Mouse (Mus musculus): ENCODE results near the gene Rgs1. TPM values are rescaled to one million over a fixed set of nuclear protein-coding genes. Genes with fewer than 3 reads are reported as not detected.

Gene Rgs1
- not detected in 2 replicates for polyA plus RNA-seq (2015; fragmentation: Nextera tagmentation; extraction: Ambion mirVana)

DNA sequence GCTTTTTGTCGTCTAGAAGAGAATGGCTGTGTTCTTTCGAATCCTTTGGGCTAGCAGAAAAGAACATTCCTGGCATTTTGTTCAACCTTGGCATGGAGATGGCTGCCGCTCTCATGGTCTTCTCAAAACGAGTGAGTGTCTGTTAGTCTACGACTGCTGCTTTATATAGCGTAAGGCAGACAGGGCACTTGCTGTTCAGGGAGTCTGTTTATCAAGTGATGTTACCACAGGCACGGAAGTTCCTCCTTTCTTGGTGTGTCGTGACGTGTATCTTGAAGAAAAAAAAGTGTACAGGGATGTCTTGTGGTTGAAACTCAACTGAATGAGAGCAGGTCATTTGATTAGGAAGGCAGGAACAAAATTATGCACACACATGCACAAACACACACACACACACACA lies at the start of gene Rgs1:
Rgs1 (minus strand) TSS at position 320 of the 400 bp plus-strand sequence.
- Histone ChIP-seq H3K9me3 (replicated peaks; ENCODE audit: control insufficient read depth, low read length, poor library complexity, severe bottlenecking) (no peaks in the 10 kb centered on the region), H3K4me3 (ENCODE audit: low read depth, low read length) (no peak within 1 kb of the TSS), H3K9ac (ENCODE audit: low read depth, low read length) (no peak within 1 kb of the TSS), H3K4me1 (ENCODE audit: control insufficient read depth, insufficient read depth, low read length) (no peaks in the 10 kb centered on the region), H3K4me2 (ENCODE audit: low read length) (no peak within 1 kb of the TSS), H3K27ac (ENCODE audit: low read length) (no peak within 1 kb of the TSS), H3K36me3 (ENCODE audit: control insufficient read depth, insufficient read depth, low read length) (no peaks in the 10 kb centered on the region), H3K27me3 (ENCODE audit: control insufficient read depth, insufficient read depth, low read depth, low read length) (no peaks in the 10 kb centered on the region)
- ATAC-seq, result no peak
- 84% methylated on average over 9 of the region's 9 CpGs for WGBS

DNA sequence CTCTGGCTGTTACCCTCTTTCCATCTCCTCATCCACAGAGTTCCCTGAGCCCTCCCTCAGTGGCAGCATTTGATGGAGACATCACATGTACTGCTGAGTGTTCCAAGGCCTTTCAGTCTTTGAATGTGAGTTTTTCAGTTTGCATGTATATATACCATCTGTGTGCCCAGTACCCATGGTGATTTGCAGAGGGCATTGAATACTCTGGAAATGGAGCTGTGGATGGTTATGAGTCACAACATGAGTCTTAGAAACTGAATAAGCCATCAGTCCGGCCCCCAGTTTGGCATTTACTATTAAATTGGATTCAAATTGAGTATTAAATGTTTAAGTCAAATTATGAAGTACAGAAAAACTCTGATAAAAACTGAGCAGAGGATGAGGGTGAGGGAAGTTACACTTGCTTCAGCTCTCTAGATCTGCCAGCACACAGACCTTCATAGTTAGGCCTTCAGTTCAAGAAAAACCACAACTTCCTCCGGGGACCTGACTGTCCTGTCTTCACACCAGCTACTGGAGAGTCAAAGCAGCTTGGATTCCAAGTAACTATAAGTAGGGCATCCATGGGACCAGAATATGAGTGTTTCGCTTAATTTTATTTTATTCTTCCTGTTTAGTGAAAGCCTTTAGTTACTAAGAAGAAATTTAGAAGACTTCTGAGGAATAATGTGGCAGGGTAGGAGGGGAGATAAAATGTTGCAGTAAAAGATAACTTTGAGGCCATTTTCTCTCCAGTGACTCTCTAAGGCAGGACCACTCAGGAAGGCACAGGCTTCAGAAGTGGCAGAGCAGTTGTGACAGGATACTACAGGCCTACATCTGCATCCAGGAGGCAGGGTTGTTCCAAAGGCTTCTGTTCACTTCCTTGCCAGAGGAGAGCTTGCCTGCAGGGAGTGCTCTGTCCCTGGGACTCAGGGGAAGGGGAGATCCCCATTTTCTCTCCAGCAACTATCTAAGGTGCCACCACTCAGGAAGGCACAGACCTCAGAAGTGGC lies 34.3 kb upstream of the Rgs1 start:
- H3K4me1 ChIP-seq (ENCODE audit: control insufficient read depth, insufficient read depth, low read length), result no peaks in the 10 kb centered on the region

DNA sequence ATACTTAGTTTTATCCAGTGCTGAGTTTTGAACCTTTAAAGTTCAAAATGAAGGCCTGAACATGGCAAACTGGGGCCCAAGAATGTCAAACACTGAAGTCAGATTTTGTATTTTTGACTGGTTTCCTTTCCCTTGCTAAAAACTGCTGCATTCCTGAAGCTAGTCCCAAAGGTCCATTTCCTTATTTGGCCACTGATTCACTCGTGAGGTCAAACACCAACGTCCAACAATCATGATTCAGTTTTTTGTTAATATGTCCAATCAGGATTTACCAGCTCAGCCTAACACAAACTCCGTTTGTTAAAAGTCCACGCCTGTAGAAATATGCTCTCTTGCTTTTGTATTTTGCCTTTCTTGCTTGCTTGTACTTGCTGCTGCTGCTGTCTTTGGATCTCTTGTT lies 31.0 kb upstream of the Rgs1 start:
- no peak overlapping the region for H3K27ac ChIP-seq (ENCODE audit: low read length)
- H3K4me2 ChIP-seq (ENCODE audit: low read length), result no peak overlapping the region
- H3K4me3 ChIP-seq (ENCODE audit: low read depth, low read length), result no peak overlapping the region
- H3K27me3 ChIP-seq (ENCODE audit: control insufficient read depth, insufficient read depth, low read depth, low read length), result no peaks in the 10 kb centered on the region
- ATAC-seq, result no peak
- no peaks in the 10 kb centered on the region for H3K4me1 ChIP-seq (ENCODE audit: control insufficient read depth, insufficient read depth, low read length)
- no peak overlapping the region for H3K9ac ChIP-seq (ENCODE audit: low read depth, low read length)
- no peaks in the 10 kb centered on the region for H3K36me3 ChIP-seq (ENCODE audit: control insufficient read depth, insufficient read depth, low read length)
- WGBS, result 92% methylated on average over 4 of the region's 4 CpGs
- H3K9me3 ChIP-seq (replicated peaks; ENCODE audit: control insufficient read depth, low read length, poor library complexity, severe bottlenecking), result peaks cover 5% of the 10 kb centered on the region; the same call in 1 of the 2 replicates

More for the DNA sequence above, 34.3 kb upstream of the Rgs1 start:
- no peak overlapping the region for H3K4me2 ChIP-seq (ENCODE audit: low read length)
- no peaks in the 10 kb centered on the region for H3K36me3 ChIP-seq (ENCODE audit: control insufficient read depth, insufficient read depth, low read length)
- no peak for ATAC-seq
- no peak overlapping the region for H3K4me3 ChIP-seq (ENCODE audit: low read depth, low read length)
- WGBS, result 94% methylated on average over 3 of the region's 3 CpGs
- peaks cover 5% of the 10 kb centered on the region; the same call in 1 of the 2 replicates for H3K9me3 ChIP-seq (replicated peaks; ENCODE audit: control insufficient read depth, low read length, poor library complexity, severe bottlenecking)
- no peaks in the 10 kb centered on the region for H3K27me3 ChIP-seq (ENCODE audit: control insufficient read depth, insufficient read depth, low read depth, low read length)
- H3K9ac ChIP-seq (ENCODE audit: low read depth, low read length), result no peak overlapping the region
- H3K27ac ChIP-seq (ENCODE audit: low read length), result no peak overlapping the region

DNA sequence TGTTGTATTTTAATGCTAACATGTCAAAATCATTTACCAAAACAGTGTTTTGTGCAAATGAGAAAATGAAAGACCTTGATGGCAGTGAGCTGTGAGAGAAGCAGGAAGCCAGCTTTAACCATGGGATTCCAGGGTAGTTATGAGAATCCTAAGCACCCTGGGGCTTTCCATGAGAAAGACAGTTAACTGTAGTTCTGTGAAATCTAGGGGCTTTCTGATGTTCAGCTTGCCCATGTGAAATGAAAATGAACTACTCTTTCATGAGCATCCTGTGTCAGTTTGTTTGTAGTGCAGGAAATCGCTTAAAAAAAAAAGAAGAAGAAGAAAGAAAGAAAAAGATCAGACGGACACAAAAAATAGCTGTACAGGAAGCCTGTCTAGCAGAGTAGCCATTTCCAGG lies 23.9 kb upstream of the Rgs1 start:
- Histone ChIP-seq H3K27ac (ENCODE audit: low read length) (no peak overlapping the region), H3K4me3 (ENCODE audit: low read depth, low read length) (no peak overlapping the region), H3K36me3 (ENCODE audit: control insufficient read depth, insufficient read depth, low read length) (no peaks in the 10 kb centered on the region), H3K9ac (ENCODE audit: low read depth, low read length) (no peak overlapping the region), H3K27me3 (ENCODE audit: control insufficient read depth, insufficient read depth, low read depth, low read length) (no peaks in the 10 kb centered on the region), H3K4me1 (ENCODE audit: control insufficient read depth, insufficient read depth, low read length) (no peaks in the 10 kb centered on the region), H3K4me2 (ENCODE audit: low read length) (no peak overlapping the region), H3K9me3 (replicated peaks; ENCODE audit: control insufficient read depth, low read length, poor library complexity, severe bottlenecking) (no peaks in the 10 kb centered on the region)
- no peak for ATAC-seq
- 76% methylated on average over 2 of the region's 2 CpGs for WGBS

DNA sequence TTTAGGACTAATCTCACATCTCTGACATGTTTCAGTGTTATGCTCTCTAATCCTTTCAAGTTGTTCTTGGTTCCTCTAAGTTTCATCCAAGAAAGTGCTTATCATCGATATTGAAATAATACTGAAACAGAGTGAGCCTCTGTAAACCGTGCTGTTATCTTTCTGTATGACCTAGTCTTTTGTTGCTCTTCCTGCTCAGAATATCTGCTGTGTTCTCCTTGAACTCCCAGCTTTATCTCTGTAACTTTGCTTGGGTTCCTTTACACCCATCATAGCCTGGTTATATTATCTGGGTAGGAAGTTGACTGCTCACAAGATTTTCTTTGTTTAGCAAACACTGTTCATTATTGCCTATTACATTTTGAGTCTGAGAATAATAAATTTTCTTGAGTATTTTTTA lies 20.1 kb upstream of the Rgs1 start:
- Histone ChIP-seq H3K36me3 (ENCODE audit: control insufficient read depth, insufficient read depth, low read length) (no peaks in the 10 kb centered on the region), H3K9ac (ENCODE audit: low read depth, low read length) (no peak overlapping the region), H3K27ac (ENCODE audit: low read length) (no peak overlapping the region), H3K4me3 (ENCODE audit: low read depth, low read length) (no peak overlapping the region), H3K9me3 (replicated peaks; ENCODE audit: control insufficient read depth, low read length, poor library complexity, severe bottlenecking) (no peaks in the 10 kb centered on the region), H3K27me3 (ENCODE audit: control insufficient read depth, insufficient read depth, low read depth, low read length) (no peaks in the 10 kb centered on the region), H3K4me1 (ENCODE audit: control insufficient read depth, insufficient read depth, low read length) (no peaks in the 10 kb centered on the region), H3K4me2 (ENCODE audit: low read length) (no peak overlapping the region)
- ATAC-seq, result no peak
- 87% methylated on average over 2 of the region's 2 CpGs for WGBS

DNA sequence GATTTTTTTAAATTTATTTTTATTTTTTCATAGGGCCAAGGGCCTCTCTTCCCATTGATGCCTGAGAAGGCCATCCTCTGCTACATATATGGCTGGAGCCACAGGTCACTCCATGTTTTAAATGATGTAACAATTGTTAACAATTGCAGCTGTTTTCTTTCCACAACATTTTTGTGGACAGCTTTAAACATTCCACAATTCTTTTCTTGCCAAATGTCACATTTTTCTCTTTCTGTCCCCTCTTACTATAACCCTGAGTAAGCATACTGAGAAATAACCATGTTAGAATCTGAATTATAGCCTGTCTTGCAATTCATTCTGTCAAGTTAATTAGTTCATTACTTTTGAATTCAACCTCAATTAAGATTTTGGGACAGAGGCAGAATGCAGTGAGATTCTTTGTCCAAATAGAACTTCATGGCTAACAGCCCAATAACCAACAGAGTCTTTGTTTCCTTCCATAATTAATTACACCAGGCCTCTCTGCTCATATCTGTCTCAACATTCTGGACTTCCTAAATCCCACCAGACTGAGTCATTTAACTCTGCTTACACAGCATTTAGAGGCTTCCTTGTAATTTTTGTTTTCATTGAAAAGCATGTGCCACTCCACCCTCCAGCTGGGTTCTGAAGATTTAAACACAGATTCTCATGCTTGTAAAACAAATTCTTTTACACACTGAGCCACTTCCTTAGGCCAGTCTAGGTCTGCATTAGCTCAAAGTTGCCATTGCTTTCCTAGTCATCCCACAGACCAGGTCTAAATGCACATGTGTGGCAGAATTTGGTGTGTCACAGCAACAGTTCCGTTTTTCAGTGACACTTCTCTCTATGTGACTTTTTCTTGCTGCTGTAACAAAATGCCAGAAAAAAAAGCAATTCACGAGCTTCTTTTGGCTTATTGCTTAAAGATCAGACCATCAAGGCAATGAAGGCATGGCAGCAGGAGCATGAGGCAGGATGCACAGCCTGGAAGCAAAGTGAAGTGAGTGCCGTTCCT lies 18.7 kb upstream of the Rgs1 start:
- ATAC-seq, result no peak

DNA sequence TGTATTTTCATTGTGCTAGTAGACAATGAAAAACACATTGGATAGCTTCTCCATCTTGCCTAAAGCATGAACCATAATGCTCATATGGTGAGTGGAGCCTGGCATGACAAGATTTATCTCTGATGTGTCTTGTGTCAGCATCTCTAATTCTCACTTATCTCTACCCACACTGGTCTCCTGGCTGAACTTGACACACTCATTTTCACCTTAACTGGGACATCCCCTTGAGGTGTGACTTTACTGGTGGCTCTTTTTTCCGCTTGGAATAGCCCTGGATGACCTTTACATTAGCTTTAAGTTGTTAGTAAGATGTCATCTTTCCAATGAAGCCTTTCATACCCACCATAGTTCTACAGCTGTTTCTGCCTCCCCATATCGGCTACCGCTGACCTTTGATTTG lies 15.0 kb upstream of the Rgs1 start:
- no peaks in the 10 kb centered on the region for H3K36me3 ChIP-seq (ENCODE audit: control insufficient read depth, insufficient read depth, low read length)
- H3K27me3 ChIP-seq (ENCODE audit: control insufficient read depth, insufficient read depth, low read depth, low read length), result no peaks in the 10 kb centered on the region
- no peak overlapping the region for H3K4me2 ChIP-seq (ENCODE audit: low read length)
- H3K9me3 ChIP-seq (replicated peaks; ENCODE audit: control insufficient read depth, low read length, poor library complexity, severe bottlenecking), result no peaks in the 10 kb centered on the region
- H3K27ac ChIP-seq (ENCODE audit: low read length), result no peak overlapping the region
- no peaks in the 10 kb centered on the region for H3K4me1 ChIP-seq (ENCODE audit: control insufficient read depth, insufficient read depth, low read length)
- H3K9ac ChIP-seq (ENCODE audit: low read depth, low read length), result no peak overlapping the region
- no peak overlapping the region for H3K4me3 ChIP-seq (ENCODE audit: low read depth, low read length)
- ATAC-seq, result no peak
- 83% methylated on average over 3 of the region's 3 CpGs for WGBS

More for the DNA sequence above, 18.7 kb upstream of the Rgs1 start:
- H3K4me1 ChIP-seq (ENCODE audit: control insufficient read depth, insufficient read depth, low read length), result no peaks in the 10 kb centered on the region
- no peak overlapping the region for H3K27ac ChIP-seq (ENCODE audit: low read length)
- no peaks in the 10 kb centered on the region for H3K9me3 ChIP-seq (replicated peaks; ENCODE audit: control insufficient read depth, low read length, poor library complexity, severe bottlenecking)
- no peak overlapping the region for H3K4me2 ChIP-seq (ENCODE audit: low read length)
- no peak overlapping the region for H3K4me3 ChIP-seq (ENCODE audit: low read depth, low read length)
- no peaks in the 10 kb centered on the region for H3K36me3 ChIP-seq (ENCODE audit: control insufficient read depth, insufficient read depth, low read length)
- no peaks in the 10 kb centered on the region for H3K27me3 ChIP-seq (ENCODE audit: control insufficient read depth, insufficient read depth, low read depth, low read length)
- no peak overlapping the region for H3K9ac ChIP-seq (ENCODE audit: low read depth, low read length)
- 83% methylated on average over 3 of the region's 3 CpGs for WGBS

DNA sequence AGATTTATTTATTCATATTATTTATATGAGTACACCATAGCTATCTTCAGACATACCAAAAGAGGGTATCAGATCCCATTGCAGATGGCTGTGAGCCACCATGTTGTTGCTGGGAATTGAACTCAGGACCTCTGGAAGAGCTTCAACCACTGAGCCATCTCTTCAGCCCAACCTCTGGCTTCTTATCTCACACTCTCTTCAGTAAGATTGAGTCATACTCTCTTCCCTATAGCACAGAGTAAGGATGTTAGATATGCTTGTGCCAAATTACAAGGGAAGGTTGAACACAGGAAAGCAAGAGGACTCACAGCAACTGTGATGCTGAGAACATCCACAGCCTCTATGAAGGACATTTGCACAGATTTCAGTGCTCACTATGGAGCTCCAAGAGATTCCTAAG lies 13.0 kb upstream of the Rgs1 start:
- Histone ChIP-seq H3K27ac (ENCODE audit: low read length) (no peak overlapping the region), H3K36me3 (ENCODE audit: control insufficient read depth, insufficient read depth, low read length) (no peaks in the 10 kb centered on the region), H3K9ac (ENCODE audit: low read depth, low read length) (no peak overlapping the region), H3K9me3 (replicated peaks; ENCODE audit: control insufficient read depth, low read length, poor library complexity, severe bottlenecking) (no peaks in the 10 kb centered on the region), H3K4me2 (ENCODE audit: low read length) (no peak overlapping the region), H3K27me3 (ENCODE audit: control insufficient read depth, insufficient read depth, low read depth, low read length) (no peaks in the 10 kb centered on the region), H3K4me3 (ENCODE audit: low read depth, low read length) (no peak overlapping the region), H3K4me1 (ENCODE audit: control insufficient read depth, insufficient read depth, low read length) (no peaks in the 10 kb centered on the region)
- ATAC-seq, result no peak
